Mouse (Mus musculus) right cerebral cortex, adult 2 months (tissue): ENCODE results near the gene Kcnk3.
A peak's percentile ranks its signal among the peaks of the same experiment; 100 is the strongest.

Experiments used
- DNase-seq, 2 experiments: peaks; one replicate each; pipeline ENCODE4 v3.0.0; 2021 to 2022; ENCODE audit warnings: low spot score in 2 of 2

The Kcnk3 gene

GRCm38 (mm10) chr5:30587681-30588300, at the start of gene Kcnk3:
TSS of gene Kcnk3 (plus strand) at chr5:30588170.
- DNase-seq = no peak

GRCm38 (mm10) chr5:30545698-30546097, 42.3 kb upstream of the Kcnk3 start, which contains the start of gene Cib4:
TSS of gene Cib4 (minus strand) at chr5:30545836.
- no peak for DNase-seq

- DNase-seq = no peak
These were observed 39.3 kb upstream of the Kcnk3 start for GRCm38 (mm10) chr5:30548681-30549080.

- peak in 1 of 2 experiments; percentile 10 for DNase-seq
These were observed 37.5 kb upstream of the Kcnk3 start for GRCm38 (mm10) chr5:30550334-30551021.

- no peak for DNase-seq
These were observed 36.8 kb upstream of the Kcnk3 start for GRCm38 (mm10) chr5:30551022-30551638.

- DNase-seq = no peak
These were observed 36.0 kb upstream of the Kcnk3 start for GRCm38 (mm10) chr5:30552006-30552405.

GRCm38 (mm10) chr5:30553936-30554335, 34.0 kb upstream of the Kcnk3 start:
- DNase-seq = no peak

- DNase-seq = no peak
These were observed 33.0 kb upstream of the Kcnk3 start for GRCm38 (mm10) chr5:30554981-30555380.

GRCm38 (mm10) chr5:30556284-30556683, 31.7 kb upstream of the Kcnk3 start:
- DNase-seq = no peak

GRCm38 (mm10) chr5:30559421-30559820, 28.5 kb upstream of the Kcnk3 start:
- no peak for DNase-seq

GRCm38 (mm10) chr5:30559986-30560493, 27.9 kb upstream of the Kcnk3 start:
- no peak for DNase-seq

- DNase-seq = no peak
These were observed 19.5 kb upstream of the Kcnk3 start for GRCm38 (mm10) chr5:30568479-30568878.

- no peak for DNase-seq
These were observed 16.1 kb upstream of the Kcnk3 start for GRCm38 (mm10) chr5:30571820-30572219.

GRCm38 (mm10) chr5:30574367-30574766, 13.6 kb upstream of the Kcnk3 start:
- no peak for DNase-seq

- DNase-seq = no peak
These were observed 11.7 kb upstream of the Kcnk3 start for GRCm38 (mm10) chr5:30576233-30576632.

GRCm38 (mm10) chr5:30577251-30577650, 10.7 kb upstream of the Kcnk3 start:
- no peak for DNase-seq

- DNase-seq = peak; percentile 40 to 44
These were observed 10.2 kb upstream of the Kcnk3 start for GRCm38 (mm10) chr5:30577654-30578310.

GRCm38 (mm10) chr5:30578445-30579080, 9.4 kb upstream of the Kcnk3 start:
- no peak for DNase-seq

GRCm38 (mm10) chr5:30580725-30581124, 7.2 kb upstream of the Kcnk3 start:
- DNase-seq = no peak

GRCm38 (mm10) chr5:30582017-30582416, 6.0 kb upstream of the Kcnk3 start:
- no peak for DNase-seq

- DNase-seq = no peak
These were observed 1.4 kb upstream of the Kcnk3 start for GRCm38 (mm10) chr5:30586616-30587015.

- no peak for DNase-seq
These were observed 869 bp upstream of the Kcnk3 start for GRCm38 (mm10) chr5:30587101-30587500.
